Mouse (Mus musculus) ES-E14 (cell line): ENCODE results near the gene Rfc2. TPM values are rescaled to one million over a fixed set of nuclear protein-coding genes. Genes with fewer than 3 reads are reported as not detected.

Experiments used
- DNase-seq: peaks from one replicate; pipeline ENCODE4 v3.0.0-alpha.2; 2013; ENCODE audit warnings: low read depth, low spot score
- H3K27ac ChIP-seq: 2 replicates; pipeline ENCODE4 v1.5.1; 2012; ENCODE audit warnings: low read depth, mild to moderate bottlenecking, low read length, moderate library complexity, mixed read lengths; ENCODE audit not compliant: poor library complexity, insufficient read depth, severe bottlenecking
- H3K36me3 ChIP-seq: 2 replicates; pipeline ENCODE4 v1.6.1; 2012; ENCODE audit warnings: mild to moderate bottlenecking, low read length, moderate library complexity, mixed read lengths; ENCODE audit not compliant: control insufficient read depth, poor library complexity, insufficient read depth, severe bottlenecking
- H3K4me1 ChIP-seq, 2 experiments: fragments of 150-350 bp in 1 of 2; sonication (generic) in 1 of 2; 2 replicates each; pipeline ENCODE4 v1.6.1; 2012; ENCODE audit warnings: low read length in 2 of 2, mild to moderate bottlenecking in 1 of 2, mixed read lengths in 1 of 2; ENCODE audit not compliant: control insufficient read depth in 2 of 2, insufficient read depth in 2 of 2, poor library complexity in 1 of 2
- H3K4me3 ChIP-seq, 2 experiments: fragments of 150-350 bp in 1 of 2; sonication (generic) in 1 of 2; 2 replicates each; pipeline ENCODE4 v1.5.1; 2012; ENCODE audit warnings: low read length in 2 of 2, low read depth in 1 of 2, mild to moderate bottlenecking in 1 of 2, mixed read lengths in 1 of 2; ENCODE audit not compliant: insufficient read depth in 1 of 2, poor library complexity in 1 of 2, severe bottlenecking in 1 of 2
- H3K9ac ChIP-seq: 2 replicates; pipeline ENCODE4 v1.6.1; 2012; ENCODE audit warnings: low read depth, mild to moderate bottlenecking, low read length, mixed read lengths; ENCODE audit not compliant: poor library complexity, insufficient read depth, severe bottlenecking
- H3K9me3 ChIP-seq: fragments of 150-350 bp; sonication (generic); 2 replicates; pipeline ENCODE4 v1.6.1; 2012; ENCODE audit warnings: low read depth, mild to moderate bottlenecking, low read length; ENCODE audit not compliant: control insufficient read depth, insufficient read depth
- CHD2 ChIP-seq: IDR thresholded peaks from 2 replicates; pipeline ENCODE4 v1.6.1; 2014; ENCODE audit warnings: mild to moderate bottlenecking, low read depth, low read length, inconsistent platforms
- HCFC1 ChIP-seq: IDR thresholded peaks from 2 replicates; pipeline ENCODE4 v1.6.1; 2012; ENCODE audit warnings: low read length, inconsistent platforms, borderline replicate concordance; ENCODE audit not compliant: insufficient read depth
- MAFK ChIP-seq: IDR thresholded peaks from 2 replicates; pipeline ENCODE4 v1.6.1; 2014; ENCODE audit warnings: mild to moderate bottlenecking, low read depth, low read length, inconsistent platforms; ENCODE audit not compliant: insufficient read depth
- ZC3H11A ChIP-seq: IDR thresholded peaks from 2 replicates; pipeline ENCODE4 v1.6.1; 2012; ENCODE audit warnings: low read depth, mild to moderate bottlenecking, inconsistent platforms, low read length, borderline replicate concordance
- ZNF384 ChIP-seq: IDR thresholded peaks from 2 replicates; pipeline ENCODE4 v1.6.1; 2012; ENCODE audit warnings: low read depth, low read length, inconsistent platforms
- in situ Hi-C, 2 experiments: fragments of 600-800 bp; cut with MboI; formaldehyde crosslinking; loops; one replicate each; pipeline ENCODE4 v1.15.1; 2025; ENCODE audit warnings: low sequenced_read_pairs in 2 of 2, inconsistent platforms in 1 of 2; ENCODE audit not compliant: unreplicated experiment in 2 of 2
- total RNA-seq: library from RNA; depleted of rRNA; stranded (reverse); fragments of 300-350 nt; gene quantifications from 2 replicates; pipeline ENCODE4 v1.2.3, GENCODE M21; 2012

Gene Rfc2
- total RNA-seq, 1 experiment = 168 TPM

DNA sequence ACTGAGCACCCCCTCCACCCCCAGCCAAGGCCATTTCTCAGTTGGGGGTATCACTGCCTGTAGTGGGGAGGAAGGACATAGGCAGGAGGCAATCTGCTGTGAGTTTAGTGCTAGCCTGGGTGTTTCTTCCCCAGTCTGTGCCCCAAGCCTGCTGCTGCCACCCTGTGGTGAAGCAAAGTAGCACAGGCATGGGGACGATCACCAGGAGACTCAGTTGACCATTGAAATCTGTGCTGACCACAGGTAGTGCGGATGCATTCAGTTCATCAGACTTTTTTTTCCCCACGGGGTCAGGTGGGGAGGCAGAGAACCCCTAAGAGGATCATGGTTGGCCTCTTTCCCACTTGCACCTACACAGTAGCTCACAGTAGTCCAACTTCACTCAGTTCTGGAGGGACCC is 35.9 kb downstream of the Rfc2 start:
- TF ChIP-seq ZNF384 (no peak), ZC3H11A (peak; percentile 22; the same call in 1 of the 2 replicates)
- DNase-seq = no peak
- Histone ChIP-seq H3K9me3 (no peaks in the 10 kb centered on the region), H3K4me1 (peaks cover 0 to 3% of the 10 kb centered on the region in 2 experiments; a peak in 1 of 4 replicates), H3K4me3 (no peak overlapping the region), H3K36me3 (peaks cover 31% of the 10 kb centered on the region), H3K9ac (no peak overlapping the region), H3K27ac (no peak overlapping the region)
- in situ Hi-C loops = no loop called here

DNA sequence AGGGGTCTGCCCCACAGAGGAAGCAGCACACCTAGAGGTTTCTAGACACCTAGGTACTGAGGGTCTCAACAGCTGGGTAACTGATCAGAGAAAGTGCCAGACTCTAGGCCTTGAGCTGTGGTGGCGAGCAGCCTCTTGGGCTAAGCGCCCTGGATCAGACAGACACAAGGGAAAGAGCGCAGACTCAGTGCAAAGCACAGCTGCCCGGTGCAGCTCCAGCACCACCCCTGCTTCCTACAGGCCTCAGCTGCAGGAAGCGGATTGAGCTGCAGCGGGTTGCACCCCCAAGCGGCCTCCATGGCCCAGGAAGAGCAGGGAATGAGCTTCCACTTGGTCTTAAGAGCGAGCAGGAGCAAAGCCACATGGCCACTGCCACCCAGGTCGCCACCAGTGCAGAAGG is 39.3 kb downstream of the Rfc2 start:
- in situ Hi-C loops = no loop called here
- no peak for DNase-seq
- no peak overlapping the region for H3K4me3 ChIP-seq
- no peaks in the 10 kb centered on the region; a peak in 1 of 4 replicates for H3K4me1 ChIP-seq
- no peak overlapping the region for H3K27ac ChIP-seq
- peaks cover 62% of the 10 kb centered on the region for H3K36me3 ChIP-seq
- H3K9me3 ChIP-seq = no peaks in the 10 kb centered on the region
- TF ChIP-seq CHD2 (no peak), MAFK (no peak), HCFC1 (no peak), ZC3H11A (no peak)
- no peak overlapping the region for H3K9ac ChIP-seq

DNA sequence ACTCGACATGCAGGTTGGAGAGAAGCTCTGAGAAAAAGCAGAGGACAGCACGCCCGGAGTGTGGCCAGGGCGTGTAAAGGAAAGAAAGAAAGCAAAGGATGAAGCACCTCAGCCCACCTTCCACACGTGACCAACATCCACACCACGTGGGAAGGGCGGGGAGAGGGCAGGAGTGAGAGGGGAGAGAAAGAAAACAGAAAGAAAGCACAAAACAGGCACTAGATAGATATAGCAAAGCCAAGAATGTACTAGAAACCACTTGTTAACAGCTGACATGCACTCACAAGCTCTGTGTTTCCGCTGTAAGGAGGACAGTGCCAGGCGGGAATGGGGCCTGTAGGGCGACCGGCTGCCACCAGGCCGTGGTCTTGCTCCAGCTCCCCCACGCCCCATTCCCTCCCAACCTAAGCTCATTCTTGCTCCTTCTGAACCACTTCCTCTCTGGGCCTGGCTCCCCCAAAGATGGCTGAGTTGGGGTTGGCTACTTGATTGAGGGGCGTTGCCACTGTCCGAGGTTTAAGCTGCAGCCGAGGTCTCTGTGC is 40.0 kb downstream of the Rfc2 start:
- Histone ChIP-seq H3K27ac (no peak overlapping the region), H3K4me1 (no peaks in the 10 kb centered on the region; a peak in 1 of 4 replicates), H3K9me3 (no peaks in the 10 kb centered on the region), H3K9ac (no peak overlapping the region), H3K4me3 (no peak overlapping the region), H3K36me3 (peaks cover 66% of the 10 kb centered on the region)
- TF ChIP-seq MAFK (no peak), CHD2 (no peak), ZNF384 (no peak), ZC3H11A (no peak), HCFC1 (no peak)
- no peak for DNase-seq
- in situ Hi-C loops = no loop called here

DNA sequence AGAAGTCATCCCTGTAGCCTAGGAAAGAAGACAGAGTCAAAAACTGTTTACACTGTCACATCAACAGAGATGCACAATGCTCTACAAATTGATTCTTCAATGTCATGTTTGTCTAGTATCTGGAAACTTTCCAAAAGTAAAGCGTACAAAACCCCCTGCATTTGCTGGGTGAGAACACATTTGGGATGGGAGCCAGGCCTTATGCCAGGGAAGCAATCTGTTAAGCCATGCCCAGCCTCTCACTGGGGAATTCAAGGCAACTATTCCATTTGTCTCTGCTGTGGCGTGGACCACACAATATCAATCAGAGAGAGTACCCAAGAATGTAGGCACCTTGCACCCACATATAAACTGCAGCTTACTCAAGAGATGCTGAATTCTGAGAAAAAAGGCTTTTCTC is 40.9 kb downstream of the Rfc2 start:
- no peak for DNase-seq
- in situ Hi-C loops = no loop called here
- TF ChIP-seq ZC3H11A (no peak), HCFC1 (no peak), ZNF384 (no peak), MAFK (no peak), CHD2 (no peak)
- Histone ChIP-seq H3K9me3 (no peaks in the 10 kb centered on the region), H3K27ac (no peak overlapping the region), H3K9ac (no peak overlapping the region), H3K36me3 (peaks cover 73% of the 10 kb centered on the region), H3K4me3 (no peak overlapping the region), H3K4me1 (no peaks in the 10 kb centered on the region; a peak in 1 of 4 replicates)

DNA sequence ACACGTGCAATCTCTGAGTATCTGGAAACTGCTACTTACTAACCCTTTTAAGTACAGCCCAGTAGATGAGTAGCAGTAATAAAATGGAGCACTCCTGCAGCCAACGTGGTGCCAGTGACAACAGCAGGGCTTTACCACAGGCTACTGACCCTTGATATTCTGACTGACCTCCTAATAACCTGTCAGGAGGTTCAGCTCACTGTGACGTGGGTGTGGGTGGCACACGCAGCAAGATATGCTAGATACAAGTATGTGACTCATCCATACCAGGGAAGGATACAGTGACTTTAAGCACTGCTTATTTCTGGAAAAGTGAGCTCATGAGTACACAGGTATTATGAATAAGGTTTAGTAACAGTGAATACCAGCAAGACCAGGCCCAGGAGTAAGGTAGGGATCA is 48.3 kb downstream of the Rfc2 start:
- H3K4me3 ChIP-seq = no peak overlapping the region
- TF ChIP-seq ZC3H11A (no peak), CHD2 (no peak), HCFC1 (no peak), MAFK (no peak), ZNF384 (no peak)
- H3K4me1 ChIP-seq = peaks cover under 1 to 9% of the 10 kb centered on the region in 2 experiments; a peak in 3 of 4 replicates

More for the DNA sequence above, 48.3 kb downstream of the Rfc2 start:
- no peak for DNase-seq
- in situ Hi-C loops = no loop called here
- Histone ChIP-seq H3K9me3 (no peaks in the 10 kb centered on the region), H3K36me3 (peaks cover 42% of the 10 kb centered on the region), H3K27ac (no peak overlapping the region), H3K9ac (no peak overlapping the region)
